Mouse (Mus musculus): ENCODE data around the gene Rpn1. TPM values are rescaled to one million over a fixed set of nuclear protein-coding genes. Genes with fewer than 3 reads are reported as not detected.

Gene Rpn1
- polyA plus RNA-seq, 1 experiment from 2014 or later: 234 TPM

DNA sequence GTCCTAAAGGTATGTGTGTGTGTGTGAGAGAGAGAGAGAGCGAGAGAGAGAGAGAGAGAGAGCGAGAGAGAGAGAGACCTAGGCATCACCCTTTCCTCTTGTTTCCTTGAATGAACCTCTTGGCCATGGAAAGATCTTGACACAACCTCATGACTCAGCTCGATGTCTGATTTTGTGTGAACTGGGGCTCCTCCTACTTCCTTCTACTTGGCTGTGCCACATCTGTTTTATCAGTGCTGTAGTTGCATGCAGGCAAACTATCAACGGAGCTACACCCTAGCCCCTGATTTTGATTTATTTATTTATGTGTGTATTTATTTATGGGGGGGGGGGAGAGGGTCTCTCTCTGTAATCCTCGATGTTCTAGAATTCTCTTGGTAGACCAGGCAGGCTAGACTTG is 36.4 kb upstream of the Rpn1 start:
- peaks cover 6% of the 10 kb centered on the region; the same call in 1 of the 2 replicates for H3K27me3 ChIP-seq (ENCODE audit: control insufficient read depth, insufficient read depth, low read length)
- 67% methylated on average over 5 of the region's 5 CpGs for WGBS (ENCODE audit: insufficient replicate concordance)
- no peak overlapping the region for H3K27ac ChIP-seq (ENCODE audit: low read depth, low read length)
- peaks cover 10% of the 10 kb centered on the region for H3K4me1 ChIP-seq (ENCODE audit: control insufficient read depth, insufficient read depth, low read length)
- H3K4me3 ChIP-seq (ENCODE audit: low read depth, low read length): no peak overlapping the region
- H3K4me2 ChIP-seq: no peak overlapping the region
- no peaks in the 10 kb centered on the region for H3K9me3 ChIP-seq (replicated peaks; ENCODE audit: control insufficient read depth, low read length)
- ATAC-seq (replicated peaks; ENCODE audit: insufficient number of reproducible peaks, low FRiP score, low TSS enrichment): no peak
- no peaks in the 10 kb centered on the region for H3K36me3 ChIP-seq (ENCODE audit: control insufficient read depth, insufficient read depth, low read length)
- H3K9ac ChIP-seq (ENCODE audit: low read depth, low read length): no peak overlapping the region

GRCm38 (mm10) chr6:88049008-88049407 is 35.3 kb upstream of the Rpn1 start:
- Histone ChIP-seq H3K9me3 (replicated peaks; ENCODE audit: control insufficient read depth, low read length) (no peaks in the 10 kb centered on the region), H3K9ac (ENCODE audit: low read depth, low read length) (no peak overlapping the region), H3K4me1 (ENCODE audit: control insufficient read depth, insufficient read depth, low read length) (peaks cover 3% of the 10 kb centered on the region), H3K4me2 (no peak overlapping the region), H3K27ac (ENCODE audit: low read depth, low read length) (no peak overlapping the region), H3K27me3 (ENCODE audit: control insufficient read depth, insufficient read depth, low read length) (peaks cover 6% of the 10 kb centered on the region; the same call in 1 of the 2 replicates), H3K4me3 (ENCODE audit: low read depth, low read length) (no peak overlapping the region), H3K36me3 (ENCODE audit: control insufficient read depth, insufficient read depth, low read length) (no peaks in the 10 kb centered on the region)
- 65% methylated on average over 6 of the region's 6 CpGs for WGBS (ENCODE audit: insufficient replicate concordance)
- no peak for ATAC-seq (replicated peaks; ENCODE audit: insufficient number of reproducible peaks, low FRiP score, low TSS enrichment)

DNA sequence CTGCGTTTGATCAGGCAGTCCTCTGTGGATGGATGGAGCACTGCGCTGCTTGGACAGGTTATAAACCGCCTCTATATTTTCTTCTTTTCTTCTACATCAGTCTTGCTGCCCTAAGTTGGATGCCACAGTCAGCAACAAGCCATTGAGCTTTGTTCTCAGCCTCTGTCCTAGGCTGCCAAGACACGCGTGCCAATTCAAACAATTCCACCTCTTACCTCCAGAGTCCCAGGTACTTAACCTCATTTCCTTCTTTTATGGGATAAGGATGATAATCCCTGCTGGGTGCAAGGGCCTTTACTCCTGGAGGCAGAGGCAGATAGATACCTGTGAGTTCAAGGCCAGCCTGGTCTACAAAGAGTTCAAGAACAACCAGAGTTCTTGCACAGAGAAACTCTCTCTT is 33.1 kb upstream of the Rpn1 start:
- Histone ChIP-seq H3K36me3 (ENCODE audit: control insufficient read depth, insufficient read depth, low read length) (no peaks in the 10 kb centered on the region), H3K9me3 (replicated peaks; ENCODE audit: control insufficient read depth, low read length) (no peaks in the 10 kb centered on the region), H3K9ac (ENCODE audit: low read depth, low read length) (no peak overlapping the region), H3K4me3 (ENCODE audit: low read depth, low read length) (no peak overlapping the region), H3K27ac (ENCODE audit: low read depth, low read length) (no peak overlapping the region), H3K27me3 (ENCODE audit: control insufficient read depth, insufficient read depth, low read length) (peaks cover 6% of the 10 kb centered on the region; the same call in 1 of the 2 replicates), H3K4me1 (ENCODE audit: control insufficient read depth, insufficient read depth, low read length) (no peaks in the 10 kb centered on the region), H3K4me2 (no peak overlapping the region)
- WGBS (ENCODE audit: insufficient replicate concordance): 84% methylated on average over 5 of the region's 5 CpGs
- ATAC-seq (replicated peaks; ENCODE audit: insufficient number of reproducible peaks, low FRiP score, low TSS enrichment): no peak

GRCm38 (mm10) chr6:88053228-88054080 is 30.8 kb upstream of the Rpn1 start:
- Histone ChIP-seq H3K27me3 (ENCODE audit: control insufficient read depth, insufficient read depth, low read length) (peaks cover 6% of the 10 kb centered on the region; the same call in 1 of the 2 replicates), H3K4me1 (ENCODE audit: control insufficient read depth, insufficient read depth, low read length) (no peaks in the 10 kb centered on the region), H3K9me3 (replicated peaks; ENCODE audit: control insufficient read depth, low read length) (no peaks in the 10 kb centered on the region), H3K9ac (ENCODE audit: low read depth, low read length) (no peak overlapping the region), H3K4me2 (no peak overlapping the region), H3K4me3 (ENCODE audit: low read depth, low read length) (no peak overlapping the region), H3K36me3 (ENCODE audit: control insufficient read depth, insufficient read depth, low read length) (no peaks in the 10 kb centered on the region), H3K27ac (ENCODE audit: low read depth, low read length) (no peak overlapping the region)
- WGBS (ENCODE audit: insufficient replicate concordance): 51% methylated on average over 11 of the region's 11 CpGs
- no peak for ATAC-seq (replicated peaks; ENCODE audit: insufficient number of reproducible peaks, low FRiP score, low TSS enrichment)

- no peak overlapping the region for H3K4me2 ChIP-seq
- ATAC-seq (replicated peaks; ENCODE audit: insufficient number of reproducible peaks, low FRiP score, low TSS enrichment): no peak
- H3K4me1 ChIP-seq (ENCODE audit: control insufficient read depth, insufficient read depth, low read length): no peaks in the 10 kb centered on the region
- H3K4me3 ChIP-seq (ENCODE audit: low read depth, low read length): no peak overlapping the region
- no peaks in the 10 kb centered on the region for H3K9me3 ChIP-seq (replicated peaks; ENCODE audit: control insufficient read depth, low read length)
- whole genome bisulfite sequencing (ENCODE audit: insufficient replicate concordance): 60% methylated on average over 9 of the region's 9 CpGs
- no peak overlapping the region for H3K27ac ChIP-seq (ENCODE audit: low read depth, low read length)
- peaks cover 6% of the 10 kb centered on the region; the same call in 1 of the 2 replicates for H3K27me3 ChIP-seq (ENCODE audit: control insufficient read depth, insufficient read depth, low read length)
- no peak overlapping the region for H3K9ac ChIP-seq (ENCODE audit: low read depth, low read length)
- no peaks in the 10 kb centered on the region for H3K36me3 ChIP-seq (ENCODE audit: control insufficient read depth, insufficient read depth, low read length)
Measured at GRCm38 (mm10) chr6:88054081-88054835, 30.0 kb upstream of the Rpn1 start.

DNA sequence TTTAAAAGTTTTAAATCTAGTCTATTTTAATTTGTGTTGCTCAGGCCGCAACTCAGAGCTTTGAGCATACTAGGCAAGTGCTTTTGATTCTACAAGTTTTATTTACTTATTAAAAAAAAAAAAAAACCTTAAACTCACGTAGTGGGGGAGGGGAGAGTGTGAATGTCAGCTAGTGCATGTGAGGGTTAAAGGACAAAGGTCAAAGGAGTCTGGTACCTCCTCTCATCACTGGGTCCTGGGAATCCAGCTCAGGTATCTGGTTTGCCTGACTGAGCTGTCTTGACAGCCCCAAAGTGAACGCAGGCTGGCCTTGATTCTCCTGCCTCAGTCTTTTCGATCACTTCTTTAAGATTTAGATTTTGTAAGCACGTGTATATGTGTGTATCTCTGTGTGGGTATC is 28.6 kb upstream of the Rpn1 start:
- H3K4me3 ChIP-seq (ENCODE audit: low read depth, low read length): no peak overlapping the region
- no peak overlapping the region for H3K27ac ChIP-seq (ENCODE audit: low read depth, low read length)
- H3K27me3 ChIP-seq (ENCODE audit: control insufficient read depth, insufficient read depth, low read length): peaks cover 6% of the 10 kb centered on the region; the same call in 1 of the 2 replicates
- no peaks in the 10 kb centered on the region for H3K9me3 ChIP-seq (replicated peaks; ENCODE audit: control insufficient read depth, low read length)
- no peaks in the 10 kb centered on the region for H3K4me1 ChIP-seq (ENCODE audit: control insufficient read depth, insufficient read depth, low read length)
- WGBS (ENCODE audit: insufficient replicate concordance): 68% methylated on average over 5 of the region's 5 CpGs
- no peaks in the 10 kb centered on the region for H3K36me3 ChIP-seq (ENCODE audit: control insufficient read depth, insufficient read depth, low read length)
- H3K9ac ChIP-seq (ENCODE audit: low read depth, low read length): no peak overlapping the region
- no peak overlapping the region for H3K4me2 ChIP-seq
- no peak for ATAC-seq (replicated peaks; ENCODE audit: insufficient number of reproducible peaks, low FRiP score, low TSS enrichment)

- ATAC-seq (replicated peaks; ENCODE audit: insufficient number of reproducible peaks, low FRiP score, low TSS enrichment): no peak
- Histone ChIP-seq H3K27ac (ENCODE audit: low read depth, low read length) (no peak overlapping the region), H3K27me3 (ENCODE audit: control insufficient read depth, insufficient read depth, low read length) (0 out of 2 replicates have a peak, but pooled peaks cover 2% of the 10 kb centered on the region), H3K4me1 (ENCODE audit: control insufficient read depth, insufficient read depth, low read length) (no peaks in the 10 kb centered on the region), H3K9me3 (replicated peaks; ENCODE audit: control insufficient read depth, low read length) (no peaks in the 10 kb centered on the region), H3K9ac (ENCODE audit: low read depth, low read length) (no peak overlapping the region), H3K36me3 (ENCODE audit: control insufficient read depth, insufficient read depth, low read length) (no peaks in the 10 kb centered on the region), H3K4me2 (no peak overlapping the region), H3K4me3 (ENCODE audit: low read depth, low read length) (no peak overlapping the region)
- WGBS (ENCODE audit: insufficient replicate concordance): 81% methylated on average over 5 of the region's 5 CpGs
Measured at GRCm38 (mm10) chr6:88056866-88057265, 27.4 kb upstream of the Rpn1 start.

DNA sequence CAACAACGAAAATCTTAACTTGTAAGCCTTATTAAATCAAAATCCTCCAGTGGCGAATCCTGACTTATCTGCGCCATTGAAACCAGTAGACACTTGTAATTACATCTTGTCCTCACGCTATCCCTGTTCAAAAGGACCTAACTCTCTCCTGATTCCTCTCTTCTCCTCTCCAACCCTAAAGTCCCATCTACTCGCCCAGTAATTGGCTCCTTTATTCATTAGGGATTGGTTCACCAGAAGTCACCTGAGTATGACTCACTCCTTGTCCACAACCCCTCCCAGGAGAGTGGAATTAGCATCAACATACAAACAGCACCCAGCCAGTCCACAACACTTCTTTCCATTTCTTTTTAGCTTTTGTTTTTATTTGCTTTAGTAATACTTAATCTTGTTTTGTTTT is 24.4 kb upstream of the Rpn1 start:
- Histone ChIP-seq H3K36me3 (ENCODE audit: control insufficient read depth, insufficient read depth, low read length) (no peaks in the 10 kb centered on the region), H3K27me3 (ENCODE audit: control insufficient read depth, insufficient read depth, low read length) (no peaks in the 10 kb centered on the region)

More for the DNA sequence above, 24.4 kb upstream of the Rpn1 start:
- WGBS (ENCODE audit: insufficient replicate concordance): 71% methylated on average over 5 of the region's 5 CpGs
- no peak for ATAC-seq (replicated peaks; ENCODE audit: insufficient number of reproducible peaks, low FRiP score, low TSS enrichment)
- no peaks in the 10 kb centered on the region for H3K9me3 ChIP-seq (replicated peaks; ENCODE audit: control insufficient read depth, low read length)
- H3K4me1 ChIP-seq (ENCODE audit: control insufficient read depth, insufficient read depth, low read length): no peaks in the 10 kb centered on the region
- no peak overlapping the region for H3K27ac ChIP-seq (ENCODE audit: low read depth, low read length)
- no peak overlapping the region for H3K4me2 ChIP-seq
- H3K9ac ChIP-seq (ENCODE audit: low read depth, low read length): no peak overlapping the region
- H3K4me3 ChIP-seq (ENCODE audit: low read depth, low read length): no peak overlapping the region

All from heart, embryonic 11.5 days (tissue).